Mouse (Mus musculus) heart, adult 2 months (tissue): ENCODE data around the gene Igfbp2. TPM values are rescaled to one million over a fixed set of nuclear protein-coding genes. Genes with fewer than 3 reads are reported as not detected.

Experiments
- DNase-seq, 2 experiments: peaks; one replicate each; pipeline ENCODE4 v3.0.0; 2021
- H3K27ac ChIP-seq: fragments of 200-600 bp; 2 replicates; pipeline ENCODE4 v1.8.1; 2022
- H3K27me3 ChIP-seq: fragments of 200-500 bp; 2 replicates; pipeline ENCODE4 v1.6.1; 2012; ENCODE audit warnings: mild to moderate bottlenecking, low read length, inconsistent platforms, mixed read lengths; ENCODE audit not compliant: control insufficient read depth, insufficient read depth
- H3K36me3 ChIP-seq: fragments of 200-500 bp; 2 replicates; pipeline ENCODE4 v1.6.1; 2012; ENCODE audit warnings: low read length, inconsistent platforms; ENCODE audit not compliant: control insufficient read depth, insufficient read depth
- H3K4me1 ChIP-seq: fragments of 200-500 bp; 2 replicates; pipeline ENCODE4 v1.6.1; 2011; ENCODE audit warnings: low read length; ENCODE audit not compliant: control insufficient read depth, insufficient read depth
- H3K4me3 ChIP-seq: fragments of 200-600 bp; 2 replicates; pipeline ENCODE4 v1.8.1; 2022
- H3K79me2 ChIP-seq: fragments of 200-500 bp; replicated peaks from 2 replicates; pipeline ENCODE4 v1.6.1; 2012; ENCODE audit warnings: mild to moderate bottlenecking, inconsistent platforms, low read length, moderate library complexity, mixed read lengths; ENCODE audit not compliant: control insufficient read depth, insufficient read depth
- H3K9ac ChIP-seq: fragments of 200-500 bp; 2 replicates; pipeline ENCODE4 v1.6.1; 2012; ENCODE audit warnings: low read depth, mild to moderate bottlenecking, control low read depth, inconsistent platforms, low read length, mixed read lengths
- CTCF ChIP-seq: fragments of 200-600 bp; IDR thresholded peaks from 2 replicates; pipeline ENCODE4 v1.8.1; 2022; ENCODE audit warnings: antibody characterized with exemption, mild to moderate bottlenecking, moderate library complexity
- EP300 ChIP-seq: fragments of 200-500 bp; IDR thresholded peaks from 2 replicates; pipeline ENCODE4 v1.6.1; 2011; ENCODE audit warnings: low read depth, low read length, control low read depth; ENCODE audit not compliant: insufficient read depth
- POLR2A ChIP-seq: fragments of 200-500 bp; IDR thresholded peaks from 2 replicates; pipeline ENCODE4 v1.6.1; 2011; ENCODE audit warnings: mild to moderate bottlenecking, low read depth, low read length, control low read depth; ENCODE audit not compliant: insufficient read depth
- WGBS: fragments of 180-500 bp; shearing (Covaris S2); methylation state at CpG from one replicate; pipeline ENCODE4 v1.1.7; 2018; 5-methylcytosine and 5-hydroxymethylcytosine counted together
- intact Hi-C: fragments of 180-260 bp; cut with DNase I; formaldehyde crosslinking; loops from one replicate; pipeline ENCODE4 v1.15.1; 2025
- polyA plus RNA-seq: library from polyadenylated mRNA; depleted of rRNA; stranded (reverse); fragments of >200 nt; gene quantifications from 2 replicates; pipeline ENCODE4 v1.2.3, GENCODE M21; 2012
- total RNA-seq, 2 experiments: library from RNA; stranded (reverse); gene quantifications; 2 replicates each; pipeline ENCODE4 v1.2.3; 2021

The Igfbp2 gene
- total and polyA plus RNA-seq, 3 experiments: 0.30 to 2.6 TPM; not detected in 1

GRCm38 (mm10) chr1:72822893-72823292 lies 1.4 kb upstream of the Igfbp2 start:
- H3K4me3 ChIP-seq: no peak overlapping the region
- 81% methylated on average over 10 of the region's 10 CpGs for WGBS
- H3K36me3 ChIP-seq: no peaks in the 10 kb centered on the region
- DNase-seq: no peak
- no peaks in the 10 kb centered on the region for H3K4me1 ChIP-seq
- no peak overlapping the region for H3K9ac ChIP-seq
- H3K79me2 ChIP-seq: no peaks in the 10 kb centered on the region
- no peak overlapping the region for H3K27ac ChIP-seq
- TF ChIP-seq CTCF: no peak
- TF ChIP-seq EP300: no peak
- no peak for TF ChIP-seq POLR2A
- intact Hi-C loops: no loop called here
- H3K27me3 ChIP-seq: peaks cover 11% of the 10 kb centered on the region

GRCm38 (mm10) chr1:72824707-72825101 lies 401 bp downstream of the Igfbp2 start:
- Histone ChIP-seq H3K79me2 (no peaks in the 10 kb centered on the region), H3K9ac (no peak overlapping the region), H3K4me3 (peak overlapping the region; percentile 36), H3K27me3 (peaks cover 11% of the 10 kb centered on the region), H3K27ac (no peak overlapping the region), H3K36me3 (no peaks in the 10 kb centered on the region), H3K4me1 (no peaks in the 10 kb centered on the region)
- intact Hi-C loops: no loop called here
- under 1% methylated on average over 37 of the region's 37 CpGs for WGBS
- no peak for DNase-seq
- TF ChIP-seq CTCF: no peak

GRCm38 (mm10) chr1:72825286-72825685 lies 983 bp downstream of the Igfbp2 start:
- Histone ChIP-seq H3K27ac (no peak overlapping the region), H3K79me2 (no peaks in the 10 kb centered on the region), H3K4me1 (no peaks in the 10 kb centered on the region), H3K27me3 (peaks cover 11% of the 10 kb centered on the region), H3K4me3 (no peak overlapping the region), H3K36me3 (no peaks in the 10 kb centered on the region), H3K9ac (no peak overlapping the region)
- TF ChIP-seq CTCF: no peak
- no peak for TF ChIP-seq EP300
- TF ChIP-seq POLR2A: no peak
- 6% methylated on average over 20 of the region's 20 CpGs for WGBS
- intact Hi-C loops: no loop called here
- no peak for DNase-seq

- Histone ChIP-seq H3K4me1 (no peaks in the 10 kb centered on the region), H3K27me3 (peaks cover 11% of the 10 kb centered on the region), H3K27ac (no peak overlapping the region), H3K36me3 (no peaks in the 10 kb centered on the region), H3K9ac (no peak overlapping the region), H3K79me2 (no peaks in the 10 kb centered on the region), H3K4me3 (no peak overlapping the region)
- DNase-seq: no peak
- TF ChIP-seq CTCF (no peak), POLR2A (no peak), EP300 (no peak)
- intact Hi-C loops: no loop called here
- WGBS: 59% methylated on average over 4 of the region's 4 CpGs
These were observed 1.6 kb downstream of the Igfbp2 start for GRCm38 (mm10) chr1:72825921-72826320.

- no peaks in the 10 kb centered on the region for H3K36me3 ChIP-seq
- 43% methylated on average over 6 of the region's 6 CpGs for WGBS
- DNase-seq: no peak
- no peak overlapping the region for H3K9ac ChIP-seq
- intact Hi-C loops: no loop called here
- H3K27ac ChIP-seq: no peak overlapping the region
- no peak overlapping the region for H3K4me3 ChIP-seq
- H3K79me2 ChIP-seq: no peaks in the 10 kb centered on the region
- TF ChIP-seq POLR2A: no peak
- no peak for TF ChIP-seq EP300
- TF ChIP-seq CTCF: no peak
- H3K27me3 ChIP-seq: peaks cover 11% of the 10 kb centered on the region
- no peaks in the 10 kb centered on the region for H3K4me1 ChIP-seq
These were observed 2.1 kb downstream of the Igfbp2 start for GRCm38 (mm10) chr1:72826446-72826845.

GRCm38 (mm10) chr1:72826931-72827330 lies 2.6 kb downstream of the Igfbp2 start:
- no peak for TF ChIP-seq EP300
- no peak overlapping the region for H3K4me3 ChIP-seq
- peaks cover 11% of the 10 kb centered on the region for H3K27me3 ChIP-seq
- DNase-seq: no peak
- intact Hi-C loops: no loop called here
- H3K36me3 ChIP-seq: no peaks in the 10 kb centered on the region
- no peak overlapping the region for H3K9ac ChIP-seq
- H3K79me2 ChIP-seq: no peaks in the 10 kb centered on the region
- H3K4me1 ChIP-seq: no peaks in the 10 kb centered on the region
- 39% methylated on average over 7 of the region's 7 CpGs for WGBS
- no peak overlapping the region for H3K27ac ChIP-seq
